Mouse (Mus musculus) urinary bladder, postnatal 4 days (tissue): ENCODE measurements around the gene Hoxa4.

Source experiments
- DNase-seq, 2 experiments: peaks; one replicate each; pipeline ENCODE4 v3.0.0; 2021 to 2022; ENCODE audit warnings: low spot score in 2 of 2

Hoxa4 gene

DNA sequence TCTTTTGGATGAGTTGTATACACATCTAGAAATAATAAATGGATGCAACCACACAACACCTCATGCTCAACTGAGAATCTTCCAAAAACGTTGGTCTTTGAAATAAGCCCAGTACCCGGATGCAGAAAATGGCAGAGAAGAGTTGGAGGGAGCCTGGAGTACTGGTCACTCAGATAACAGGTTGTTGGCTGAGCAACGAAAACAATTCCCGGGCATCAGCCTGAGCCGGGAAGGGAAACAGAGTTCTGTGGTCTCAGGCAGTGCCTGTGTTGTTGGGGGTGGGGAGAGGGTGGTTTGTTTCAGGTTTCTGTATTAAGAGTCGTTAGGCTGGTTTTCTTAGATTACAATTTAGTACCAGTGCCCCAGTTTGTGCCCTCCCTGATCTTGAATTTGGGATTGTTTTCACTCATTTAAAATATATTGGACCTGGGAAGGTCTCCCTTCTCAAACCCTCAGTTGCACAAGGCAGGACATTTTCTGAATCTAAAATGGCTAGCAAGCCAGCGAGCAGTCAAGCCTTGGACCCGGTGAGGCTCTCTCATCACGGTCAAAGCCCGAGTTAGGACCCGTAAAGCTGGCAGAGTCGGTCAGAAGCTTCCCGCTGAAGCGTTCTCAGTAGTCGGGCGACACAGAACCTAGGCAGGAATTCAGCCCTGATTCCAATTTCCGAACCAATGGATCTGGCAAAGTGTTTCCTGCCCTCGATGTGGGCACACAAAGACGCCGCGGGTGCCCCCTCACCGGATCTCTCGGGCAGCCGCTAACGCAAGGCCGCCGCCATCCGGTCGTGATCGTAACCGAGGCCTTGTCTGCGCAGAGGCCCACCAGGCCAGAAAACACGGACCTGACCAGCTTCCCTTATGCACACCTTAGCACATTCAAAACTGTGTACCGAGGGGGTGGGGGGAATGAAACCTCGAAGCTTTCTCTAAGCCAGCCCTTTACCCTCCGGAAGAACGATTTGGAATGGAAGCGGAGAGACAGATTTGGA is 37.2 kb upstream of the Hoxa4 start:
- DNase-seq, result no peak

GRCm38 (mm10) chr6:52227470-52228222 is 36.1 kb upstream of the Hoxa4 start:
- no peak for DNase-seq

GRCm38 (mm10) chr6:52226569-52227257 is 35.2 kb upstream of the Hoxa4 start:
- no peak for DNase-seq

GRCm38 (mm10) chr6:52225612-52226568 is 34.3 kb upstream of the Hoxa4 start:
- peak; percentile 81 to 89 for DNase-seq

- DNase-seq, result no peak
Observed at GRCm38 (mm10) chr6:52224895-52225611, 33.5 kb upstream of the Hoxa4 start.

GRCm38 (mm10) chr6:52223939-52224760 is 32.6 kb upstream of the Hoxa4 start:
- no peak for DNase-seq

- DNase-seq, result peak in 1 of 2 experiments; percentile 50
Observed at GRCm38 (mm10) chr6:52222729-52223128, 31.2 kb upstream of the Hoxa4 start.

GRCm38 (mm10) chr6:52221993-52222685 is 30.6 kb upstream of the Hoxa4 start:
- no peak for DNase-seq

DNA sequence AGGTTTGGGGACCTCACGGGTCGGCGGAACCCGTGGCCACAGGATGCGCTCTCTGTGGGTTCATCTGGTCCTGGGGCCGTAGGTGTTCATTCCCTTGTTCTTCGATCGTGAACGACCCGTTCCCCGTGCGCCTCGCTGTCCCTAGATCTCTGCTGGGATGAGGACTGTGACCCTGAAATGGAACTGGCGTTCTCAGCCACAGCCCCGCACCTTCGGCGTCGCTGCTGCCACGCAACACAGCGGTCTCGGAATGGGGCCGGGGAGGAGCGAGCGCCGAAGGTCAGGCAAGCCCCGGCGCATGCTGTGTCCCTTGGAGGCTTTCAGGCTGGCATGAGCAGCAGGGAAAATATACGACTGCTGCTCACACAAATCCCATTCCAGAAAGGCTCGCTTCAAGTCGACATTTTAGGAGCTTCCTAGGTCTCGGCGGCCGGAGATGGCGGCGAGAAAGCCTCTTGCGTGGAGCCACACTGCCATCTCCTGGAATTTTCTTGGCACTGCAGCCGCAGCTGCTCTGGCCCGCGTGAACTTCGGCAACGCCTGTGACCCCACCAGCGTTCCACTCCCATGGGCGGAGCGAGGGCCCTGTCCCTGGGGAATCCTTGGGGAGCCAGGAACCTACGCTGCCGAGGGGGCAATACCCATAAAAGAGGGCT is 29.9 kb upstream of the Hoxa4 start, which contains the start of gene Hoxa7:
Gene Hoxa7, minus strand, starts transcription at position 518 of the 656 bp plus-strand sequence.
- DNase-seq, result peak; percentile 90 to 91

GRCm38 (mm10) chr6:52220865-52221310 is 29.3 kb upstream of the Hoxa4 start:
- no peak for DNase-seq

GRCm38 (mm10) chr6:52220003-52220864 is 28.7 kb upstream of the Hoxa4 start:
- DNase-seq, result no peak

GRCm38 (mm10) chr6:52219234-52219942 is 27.8 kb upstream of the Hoxa4 start:
- no peak for DNase-seq

- DNase-seq, result no peak
Observed at GRCm38 (mm10) chr6:52218643-52219215, 27.2 kb upstream of the Hoxa4 start.

DNA sequence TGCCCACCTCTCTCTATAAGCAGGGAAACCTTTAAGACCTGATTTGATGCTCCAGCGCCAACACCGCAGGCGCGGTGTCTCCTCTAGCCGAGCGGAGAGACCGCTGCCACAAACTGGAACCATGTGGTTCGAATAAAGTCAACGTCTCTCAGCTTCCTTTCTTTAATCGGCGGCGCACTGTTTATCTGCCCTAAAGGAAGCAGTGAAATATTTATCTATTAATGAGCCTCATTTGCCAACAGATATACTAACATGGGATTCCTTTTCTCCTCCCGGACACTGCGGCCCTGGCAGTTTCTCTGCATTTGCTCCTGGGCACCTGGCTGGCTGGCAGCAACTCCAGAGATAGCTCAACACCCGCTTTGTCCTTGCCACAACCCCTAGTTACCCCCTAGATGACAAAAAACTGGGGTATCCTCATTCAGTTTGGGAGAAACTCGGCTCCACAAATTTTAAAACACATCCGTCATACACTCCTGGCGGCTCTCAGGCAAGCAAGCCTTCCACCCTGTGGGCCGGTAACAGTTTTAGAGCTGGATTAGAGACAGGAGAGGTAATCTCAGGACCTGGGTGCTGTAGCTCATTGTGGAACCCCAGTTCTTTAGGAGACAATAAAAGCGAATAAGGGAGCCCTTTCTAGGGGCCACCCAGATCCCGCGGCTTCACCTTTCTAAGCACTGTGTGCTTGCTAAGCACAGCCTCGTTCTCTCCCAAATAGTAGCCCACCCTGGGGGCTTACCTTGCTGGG is 26.5 kb upstream of the Hoxa4 start:
- peak in 1 of 2 experiments; percentile 16 for DNase-seq

DNA sequence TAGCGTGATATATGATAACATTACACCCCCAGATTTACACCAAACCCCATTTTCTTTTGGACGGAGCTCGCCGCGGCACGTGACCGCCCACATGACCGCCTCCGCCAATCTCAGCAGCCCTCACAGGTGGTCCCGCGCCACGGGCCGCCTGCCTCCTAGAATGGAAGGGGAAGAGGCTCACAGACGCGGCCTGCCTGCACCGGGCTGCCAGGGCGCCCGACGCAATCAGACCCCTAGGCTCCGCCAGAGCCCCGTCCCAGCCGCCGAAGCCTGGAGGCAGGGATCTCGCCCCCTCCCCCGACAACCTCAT is 25.9 kb upstream of the Hoxa4 start:
- peak; percentile 80 to 83 for DNase-seq
